Mouse (Mus musculus): ENCODE measurements around the gene Fancl. TPM values are rescaled to one million over a fixed set of nuclear protein-coding genes. Genes with fewer than 3 reads are reported as not detected.

Fancl gene
- total RNA-seq, 2 experiments from 2014 or later = 10.8 to 15.2 TPM

- ATAC-seq (replicated peaks; ENCODE audit: low FRiP score, poor library complexity, severe bottlenecking) = no peak
These were observed 95.8 kb downstream of the Fancl start for GRCm38 (mm10) chr11:26481691-26482242.

- ATAC-seq (replicated peaks; ENCODE audit: low FRiP score, poor library complexity, severe bottlenecking) = no peak
These were observed 104.0 kb downstream of the Fancl start for GRCm38 (mm10) chr11:26489761-26490466.

GRCm38 (mm10) chr11:26495951-26496350 lies 110.0 kb downstream of the Fancl start:
- no peak for ATAC-seq (replicated peaks; ENCODE audit: low FRiP score, poor library complexity, severe bottlenecking)

- ATAC-seq (replicated peaks; ENCODE audit: low FRiP score, poor library complexity, severe bottlenecking) = no peak
These were observed 127.7 kb downstream of the Fancl start for GRCm38 (mm10) chr11:26513683-26514082.

- no peak for ATAC-seq (replicated peaks; ENCODE audit: low FRiP score, poor library complexity, severe bottlenecking)
These were observed 130.2 kb downstream of the Fancl start for GRCm38 (mm10) chr11:26516086-26516485.

GRCm38 (mm10) chr11:26518991-26519390 lies 133.1 kb downstream of the Fancl start:
- ATAC-seq (replicated peaks; ENCODE audit: low FRiP score, poor library complexity, severe bottlenecking) = peak; percentile 73; the same call in 1 of the 2 replicates

Other genes with a start within 250 kb of the Fancl start
- gene 5730522E02Rik, start 175.4 kb upstream of the Fancl start, total RNA-seq (2015; ENCODE audit: low replicate concordance) = not detected in 2 replicates
- gene 5730522E02Rik, start 175.4 kb upstream of the Fancl start, total RNA-seq (2017; ENCODE audit: low replicate concordance) = not detected in 2 replicates
- not detected in 2 replicates for gene Gm6899, start 207.1 kb downstream of the Fancl start, total RNA-seq (2015; ENCODE audit: low replicate concordance)
- gene Gm6899, start 207.1 kb downstream of the Fancl start, total RNA-seq (2017; ENCODE audit: low replicate concordance) = not detected in 2 replicates
- 38.7 and 39.0 TPM in 2 replicates for gene Vrk2, start 207.9 kb downstream of the Fancl start, total RNA-seq (2015; ENCODE audit: low replicate concordance)
- gene Vrk2, start 207.9 kb downstream of the Fancl start, total RNA-seq (2017; ENCODE audit: low replicate concordance) = 52.9 and 64.5 TPM in 2 replicates

Measured in erythroblast, adult 5-6 weeks (primary cell).